Mouse (Mus musculus) G1E (cell line): ENCODE measurements around the gene Spout1. TPM values are rescaled to one million over a fixed set of nuclear protein-coding genes. Genes with fewer than 3 reads are reported as not detected.
"Not testable (repeated sequence)": the region's sequence is repeated elsewhere in the genome, so short reads cannot be mapped to it uniquely, and the experiment has no call there.

Experiments
- ATAC-seq: 2 replicates; pipeline ENCODE4 v1.8.0; 2016; ENCODE audit warnings: mild to moderate bottlenecking; ENCODE audit not compliant: insufficient number of reproducible peaks, poor library complexity, low FRiP score, severe bottlenecking; ENCODE audit errors: extremely low read depth
- DNase-seq: peaks from one replicate; pipeline ENCODE4 v3.0.0; 2012; ENCODE audit warnings: low spot score
- H3K27me3 ChIP-seq: 2 replicates; pipeline ENCODE4 v1.6.1; 2012; ENCODE audit warnings: mild to moderate bottlenecking, low read length, inconsistent platforms; ENCODE audit not compliant: insufficient read depth
- H3K36me3 ChIP-seq: replicated peaks from 2 replicates; pipeline ENCODE3; 2012; ENCODE audit warnings: mild to moderate bottlenecking, inconsistent platforms
- H3K4me1 ChIP-seq: 2 replicates; pipeline ENCODE4 v1.6.1; 2012; ENCODE audit warnings: low read depth, low read length, inconsistent platforms, mixed read lengths; ENCODE audit not compliant: insufficient read depth
- H3K4me3 ChIP-seq: 2 replicates; pipeline ENCODE4 v1.5.1; 2012; ENCODE audit warnings: low read depth, mild to moderate bottlenecking, inconsistent platforms, low read length, moderate library complexity, mixed read lengths
- H3K9me3 ChIP-seq: replicated peaks from 2 replicates; pipeline ENCODE4 v1.6.1; 2012; ENCODE audit warnings: inconsistent platforms
- CTCF ChIP-seq: IDR thresholded peaks from 2 replicates; pipeline ENCODE4 v1.5.1; 2012; ENCODE audit warnings: low read depth, low read length, inconsistent platforms, mixed read lengths
- GATA1 ChIP-seq: IDR thresholded peaks from 2 replicates; pipeline ENCODE4 v1.6.1; 2012; ENCODE audit warnings: borderline replicate concordance, low read length, inconsistent platforms, mixed read lengths
- GATA2 ChIP-seq: IDR thresholded peaks from 2 replicates; pipeline ENCODE4 v1.6.1; 2012; ENCODE audit warnings: low read depth, low read length, inconsistent platforms, borderline replicate concordance
- POLR2AphosphoS5 ChIP-seq: IDR thresholded peaks from 2 replicates; pipeline ENCODE4 v1.6.1; 2012; ENCODE audit warnings: low read depth, low read length, inconsistent platforms; ENCODE audit not compliant: insufficient replicate concordance
- TAL1 ChIP-seq: conservative IDR thresholded peaks from 2 replicates; pipeline ENCODE4 v1.6.1; 2012; ENCODE audit warnings: low read depth, low read length, inconsistent platforms, mixed read lengths
- polyA plus RNA-seq: library from polyadenylated mRNA; stranded (reverse); fragments of >175 nt; gene quantifications from 2 replicates; pipeline ENCODE4 v1.2.3, GENCODE M21; 2012
- total RNA-seq, 2 experiments: library from RNA; stranded (forward) in 1 of 2; stranded (reverse) in 1 of 2; fragments of 200-1000 nt in 1 of 2; fragments of >200 nt in 1 of 2; fragmentation: Nextera tagmentation in 1 of 2; gene quantifications; 2 replicates each; pipeline ENCODE4 v1.2.3; 2014 to 2017

Gene Spout1
- total and polyA plus RNA-seq, 3 experiments: 20.3 to 57.0 (median 24.6) TPM

DNA sequence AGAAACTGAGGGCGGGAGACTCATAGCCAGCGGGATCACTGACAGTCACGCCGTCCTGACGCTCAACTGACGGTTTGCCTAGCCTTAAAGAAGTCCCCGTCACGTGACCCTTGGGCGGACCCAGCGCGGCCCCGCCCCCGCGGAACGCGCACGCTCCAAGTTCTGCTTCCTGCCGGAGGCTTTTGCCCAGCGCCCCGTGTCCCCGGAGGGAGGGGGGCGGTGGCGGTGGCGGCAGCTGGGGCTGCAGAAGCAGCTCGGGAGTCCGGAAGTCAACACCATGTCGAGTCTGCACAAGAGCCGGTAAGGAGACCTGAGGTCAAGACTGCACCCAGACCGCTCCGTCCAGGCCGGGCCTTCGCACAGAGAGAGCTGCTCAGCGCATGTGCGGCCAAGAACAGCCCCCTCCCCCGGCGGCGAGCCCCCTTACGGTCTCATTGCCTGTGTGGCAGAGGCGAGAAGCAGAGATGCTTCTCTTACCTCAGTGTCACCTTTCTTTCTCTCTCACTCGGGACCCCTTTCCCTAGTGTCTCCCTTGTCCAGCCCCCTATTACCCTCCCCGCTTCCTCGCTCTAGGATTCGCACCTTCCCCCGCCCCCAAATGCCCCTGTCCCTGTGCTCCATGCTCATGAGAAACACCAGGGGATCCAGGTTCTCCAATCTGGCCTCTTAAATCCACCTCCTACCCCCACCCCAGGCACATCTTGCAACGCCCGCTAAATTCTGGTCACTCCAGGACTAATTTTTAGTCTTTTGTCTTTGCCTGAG lies 44.5 kb downstream of the Spout1 start, which contains the start of gene Tbc1d13:
Gene Tbc1d13 (plus strand): TSS at position 134 of the 765 bp plus-strand sequence.
- TF ChIP-seq POLR2AphosphoS5: no peak
- TF ChIP-seq GATA1: no peak
- Histone ChIP-seq H3K4me3 (peak within 1 kb of the TSS; percentile 98), H3K9me3 (peaks cover 5% of the 10 kb centered on the region), H3K4me1 (peaks cover 48% of the 10 kb centered on the region), H3K27me3 (no peaks in the 10 kb centered on the region), H3K36me3 (peaks cover 38% of the 10 kb centered on the region)
- ATAC-seq: peak; percentile 75
- DNase-seq: peak; percentile 95

DNA sequence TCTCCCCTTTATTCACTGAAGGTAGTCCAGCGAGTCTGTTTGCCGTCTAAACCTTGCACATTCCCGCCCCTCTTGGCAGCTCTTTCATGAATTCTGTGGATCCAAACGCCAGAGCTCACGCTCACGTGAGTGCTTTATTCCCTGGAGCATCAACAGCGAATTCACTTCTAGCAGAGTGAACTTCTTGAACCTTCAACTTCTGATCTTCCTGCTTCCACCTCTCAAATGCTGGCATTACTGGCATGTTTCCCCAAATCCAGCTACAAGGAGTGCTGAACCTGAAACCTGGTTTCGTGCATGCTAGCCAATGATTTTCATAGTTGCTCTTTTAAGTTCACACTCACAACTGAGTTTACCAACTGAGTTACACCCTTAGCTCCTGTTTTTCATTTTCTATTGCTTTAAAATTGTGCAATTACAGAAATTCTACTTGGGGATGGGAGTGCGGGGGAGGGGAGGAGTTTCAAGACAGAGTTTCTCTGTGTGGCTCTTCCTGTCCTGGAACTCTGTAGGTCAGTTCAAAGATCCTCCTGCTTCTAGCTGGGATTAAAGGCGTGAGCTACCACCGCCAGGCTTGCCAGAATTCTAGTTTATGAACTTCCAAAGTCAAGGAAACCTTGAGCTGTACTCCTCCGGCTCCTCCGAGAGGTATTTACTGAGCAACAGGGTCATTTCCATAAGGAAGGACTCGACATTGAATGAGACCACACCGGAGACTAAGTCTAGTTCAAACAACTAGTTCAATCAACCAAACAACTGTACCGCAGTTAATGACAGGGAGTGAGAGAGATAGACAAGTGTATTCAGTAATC lies 45.3 kb downstream of the Spout1 start:
- no peaks in the 10 kb centered on the region for H3K27me3 ChIP-seq
- peaks cover 30% of the 10 kb centered on the region for H3K36me3 ChIP-seq
- DNase-seq: peak; percentile 27
- peak overlapping the region; percentile 98 for H3K4me3 ChIP-seq
- no peak for ATAC-seq
- H3K4me1 ChIP-seq: peaks cover 48% of the 10 kb centered on the region
- TF ChIP-seq CTCF (no peak), GATA2 (no peak), GATA1 (no peak), POLR2AphosphoS5 (0 out of 2 replicates have a peak, but pooled peaks have one; percentile 40), TAL1 (no peak)
- H3K9me3 ChIP-seq: peaks cover 5% of the 10 kb centered on the region

DNA sequence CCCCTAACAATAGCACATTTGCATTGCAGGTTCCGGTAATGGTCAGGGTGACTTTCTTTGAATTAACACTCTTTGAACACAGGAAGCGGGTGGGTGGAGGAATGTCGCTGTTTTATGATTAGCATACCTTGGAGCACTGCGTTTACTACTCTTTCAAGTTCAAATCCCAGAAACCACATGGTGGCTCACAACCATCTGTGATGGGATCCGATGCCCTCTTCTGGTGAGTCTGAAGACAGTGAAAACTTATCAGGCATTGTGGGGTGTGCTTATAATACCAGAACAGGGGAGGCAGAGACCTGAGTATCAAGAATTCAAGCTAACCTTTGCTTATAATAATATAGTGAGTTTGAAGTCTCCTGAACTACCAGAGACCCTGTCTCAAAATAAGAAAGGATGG lies 47.0 kb downstream of the Spout1 start:
- Histone ChIP-seq H3K36me3 (peaks cover 13% of the 10 kb centered on the region), H3K4me1 (peaks cover 34% of the 10 kb centered on the region)
- not testable (repeated sequence) for H3K9me3 ChIP-seq, ATAC-seq, H3K4me3 ChIP-seq, H3K27me3 ChIP-seq, DNase-seq

DNA sequence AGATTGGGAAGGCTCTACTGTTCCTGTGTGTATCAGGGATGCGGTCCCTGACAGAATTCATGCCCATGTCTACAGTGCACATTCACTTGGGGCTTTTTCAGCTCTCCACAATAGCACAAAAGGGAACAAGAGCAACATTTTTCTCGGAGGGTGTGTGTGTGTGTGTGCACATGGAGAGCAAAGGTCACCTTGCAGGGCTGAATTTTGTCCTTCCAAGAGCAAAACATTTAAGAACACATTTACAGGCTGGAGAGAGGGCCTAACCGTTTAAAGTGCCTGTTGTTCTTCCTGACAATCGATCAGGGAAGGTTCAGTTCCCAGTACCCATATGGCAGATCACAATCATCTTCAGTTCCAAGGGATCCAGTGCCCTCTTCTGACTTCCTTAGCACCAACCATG lies 48.1 kb downstream of the Spout1 start:
- ATAC-seq (no peak), DNase-seq (no peak)
- Histone ChIP-seq H3K27me3 (no peaks in the 10 kb centered on the region), H3K4me1 (peaks cover 29% of the 10 kb centered on the region), H3K36me3 (peaks cover 2% of the 10 kb centered on the region), H3K9me3 (peaks cover 5% of the 10 kb centered on the region), H3K4me3 (no peak overlapping the region)
- TF ChIP-seq POLR2AphosphoS5 (no peak), CTCF (no peak), TAL1 (no peak), GATA1 (no peak), GATA2 (no peak)

DNA sequence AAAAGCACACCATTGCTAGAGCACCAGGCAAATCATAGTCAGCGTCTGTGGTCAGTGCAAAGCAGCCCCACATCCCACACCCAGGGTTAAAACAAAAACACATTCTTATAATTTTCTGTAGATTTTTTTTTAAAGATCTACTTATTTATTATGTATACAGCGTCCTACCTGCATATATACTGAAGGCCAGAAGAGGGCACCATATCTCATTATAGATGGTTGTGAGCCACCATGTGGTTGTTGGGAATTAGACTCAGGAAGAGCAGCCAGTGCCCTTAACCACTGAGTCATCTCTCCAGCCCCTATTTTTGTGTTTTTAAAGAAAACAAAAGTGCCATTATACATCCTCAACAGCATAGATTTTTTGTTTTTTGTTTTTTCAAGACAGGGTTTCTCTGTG lies 49.5 kb downstream of the Spout1 start:
- H3K9me3 ChIP-seq: peaks cover 5% of the 10 kb centered on the region
- peaks cover 26% of the 10 kb centered on the region for H3K4me1 ChIP-seq
- ATAC-seq: no peak
- TF ChIP-seq GATA1: no peak
- peak; percentile 11; the same call in 1 of the 2 replicates for TF ChIP-seq CTCF
- no peak overlapping the region for H3K4me3 ChIP-seq
- no peak for DNase-seq
- H3K36me3 ChIP-seq: no peaks in the 10 kb centered on the region
- no peaks in the 10 kb centered on the region for H3K27me3 ChIP-seq

DNA sequence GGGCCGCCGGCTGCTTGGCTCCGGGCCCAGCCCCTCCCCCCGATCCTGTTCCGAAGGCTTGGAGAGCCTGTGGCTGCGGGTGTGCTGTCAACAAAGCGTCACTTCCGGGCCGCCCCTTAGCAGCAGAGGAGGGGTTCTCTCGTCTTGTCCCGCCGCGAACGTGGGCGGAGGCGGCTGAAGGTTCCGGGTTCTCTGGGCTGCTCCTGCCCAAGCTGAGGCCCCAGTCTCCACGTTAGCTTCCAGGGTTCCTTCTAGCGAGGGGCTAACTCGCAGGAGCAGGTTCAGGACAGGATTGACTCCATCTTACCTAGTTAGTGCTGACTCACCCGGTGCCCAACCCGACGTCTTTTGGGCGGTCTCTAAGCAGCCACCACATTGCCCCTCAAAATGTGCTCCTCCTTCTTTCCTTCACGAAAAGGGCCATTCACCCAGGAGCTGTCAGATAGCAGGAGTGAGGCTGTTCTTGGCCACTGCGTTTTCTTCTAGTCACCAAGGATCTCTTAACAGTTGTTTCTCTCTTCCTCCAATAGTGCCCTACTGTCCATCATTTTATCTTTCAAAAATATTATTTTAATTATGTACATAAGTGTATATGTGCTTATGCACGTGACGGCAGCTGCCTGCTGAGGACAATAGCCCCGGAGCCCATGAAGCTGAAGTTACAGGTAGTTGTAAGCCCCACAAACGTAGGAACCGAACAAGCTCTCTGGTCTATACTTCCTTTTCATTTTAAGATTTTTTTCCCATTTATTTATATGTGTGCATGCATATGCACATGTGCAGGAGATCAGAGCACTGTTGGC lies 53.6 kb downstream of the Spout1 start, which contains the start of gene Zer1:
Gene Zer1 (minus strand): TSS at position 114 of the 803 bp plus-strand sequence.
- peaks cover 29% of the 10 kb centered on the region for H3K4me1 ChIP-seq
- no peak for TF ChIP-seq GATA2
- TF ChIP-seq TAL1: no peak
- TF ChIP-seq POLR2AphosphoS5: no peak
- no peak for TF ChIP-seq GATA1
- TF ChIP-seq CTCF: no peak
- H3K9me3 ChIP-seq: no peaks in the 10 kb centered on the region
- DNase-seq (peak; percentile 92), ATAC-seq (peak; percentile 91)
- peak within 1 kb of the TSS; percentile 80 for H3K4me3 ChIP-seq
- no peaks in the 10 kb centered on the region for H3K27me3 ChIP-seq
- peaks cover 29% of the 10 kb centered on the region for H3K36me3 ChIP-seq
